Comparison of ENCODE assay signal across 7 mouse cellular contexts in the genomic region with DNA sequence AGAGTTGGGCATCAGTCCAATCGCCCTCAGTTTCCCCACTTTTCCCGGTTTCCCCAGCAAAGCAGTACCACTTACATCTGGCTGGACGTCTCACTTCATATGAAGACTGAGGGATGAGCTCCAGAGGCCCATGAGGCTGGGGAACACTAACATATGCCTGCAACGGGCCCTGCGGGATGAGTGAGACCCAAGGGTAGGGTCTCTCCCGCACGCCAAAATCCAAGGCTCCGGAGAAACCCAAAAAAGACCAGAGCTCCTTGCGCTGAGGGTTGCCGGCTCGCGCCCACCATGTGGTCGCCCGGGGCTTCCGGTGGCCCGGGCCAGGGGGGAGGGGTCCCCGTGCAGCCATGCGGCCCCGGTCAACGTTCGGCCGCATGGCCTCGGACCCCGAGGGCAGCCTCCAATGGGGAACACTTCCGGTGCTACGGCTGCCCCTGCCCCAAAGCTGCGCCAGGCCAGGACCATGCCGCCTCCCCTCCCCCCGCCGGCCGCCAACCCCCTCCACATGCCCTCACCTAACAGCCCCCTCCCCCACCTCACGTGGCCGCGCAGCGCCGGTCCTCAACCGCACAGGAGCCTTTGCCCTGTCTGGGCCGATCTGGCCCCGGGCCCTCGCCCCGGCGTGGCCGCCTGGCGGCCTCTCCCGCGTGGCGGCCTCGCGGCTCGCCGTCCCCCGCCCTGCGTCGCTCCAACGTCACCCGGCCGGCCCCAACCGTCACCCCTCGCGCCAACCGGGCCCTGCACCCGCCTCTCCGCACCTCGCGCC. TPM values are rescaled to one million over a fixed set of nuclear protein-coding genes. Genes with fewer than 3 reads are reported as not detected.
DNase-seq lines count a peak whose midpoint lies in the region; ATAC-seq and TF ChIP-seq lines count a peak whose summit lies in the region.

No protein-coding gene starts in this region.

- H3K4me3 ChIP-seq in forebrain, embryonic 13.5 days = peak overlapping the region; percentile 92
- H3K4me3 ChIP-seq in intestine, embryonic 16.5 days (ENCODE audit: low read length) = peak overlapping the region; percentile 95
- peak overlapping the region; percentile 99 for H3K4me3 ChIP-seq in liver, embryonic 14.5 days (ENCODE audit: insufficient read depth in 1 of 2, low read depth in 2 of 2, low read length in 2 of 2)

- TF ChIP-seq CTCF in liver, embryonic 14.5 days (IDR thresholded peaks at IDR 0.05; ENCODE audit: low read depth) = peak; percentile 23; the same call in 1 of the 2 replicates

- WGBS in forebrain, embryonic 13.5 days = under 1% methylated on average over 64 of the region's 65 CpGs
- under 1% methylated on average over 65 of the region's 65 CpGs for WGBS in intestine, embryonic 16.5 days
- WGBS in liver, embryonic 14.5 days (ENCODE audit: insufficient replicate concordance) = under 1% methylated on average over 57 of the region's 65 CpGs

- H3K4me1 ChIP-seq in forebrain, embryonic 13.5 days = peaks cover 32% of the 10 kb centered on the region
- H3K4me1 ChIP-seq in intestine, embryonic 16.5 days (ENCODE audit: control insufficient read depth, insufficient read depth, low read length) = peaks cover 23% of the 10 kb centered on the region
- peaks cover 49 to 51% of the 10 kb centered on the region in 2 experiments for H3K4me1 ChIP-seq in liver, embryonic 14.5 days (replicated peaks; ENCODE audit: control insufficient read depth in 2 of 2, insufficient read depth in 2 of 2, low read length in 1 of 2)

- H3K4me2 ChIP-seq in forebrain, embryonic 13.5 days = peak overlapping the region; percentile 90
- H3K4me2 ChIP-seq in intestine, embryonic 16.5 days (ENCODE audit: low read depth, low read length) = peak overlapping the region; percentile 81
- peak overlapping the region; percentile 100 for H3K4me2 ChIP-seq in liver, embryonic 14.5 days (ENCODE audit: low read depth)

- H3K27me3 ChIP-seq in forebrain, embryonic 13.5 days = no peaks in the 10 kb centered on the region
- no peaks in the 10 kb centered on the region for H3K27me3 ChIP-seq in intestine, embryonic 16.5 days (replicated peaks; ENCODE audit: control insufficient read depth, insufficient read depth, low read length)
- no peaks in the 10 kb centered on the region for H3K27me3 ChIP-seq in liver, embryonic 14.5 days (ENCODE audit: control insufficient read depth, insufficient read depth, low read length)
- no peaks in the 10 kb centered on the region for H3K27me3 ChIP-seq in splenic B cell, adult 2 months (ENCODE audit: control insufficient read depth, insufficient read depth, low read length, poor library complexity, severe bottlenecking)

- peak overlapping the region; percentile 97 for H3K9ac ChIP-seq in forebrain, embryonic 13.5 days
- peak overlapping the region; percentile 98 for H3K9ac ChIP-seq in intestine, embryonic 16.5 days (ENCODE audit: low read depth, low read length)
- H3K9ac ChIP-seq in liver, embryonic 14.5 days (replicated peaks) = peak overlapping the region; percentile 81

- no peak for TF ChIP-seq EP300 in liver, embryonic 14.5 days (IDR thresholded peaks at IDR 0.05; ENCODE audit: low read depth)

- ATAC-seq in forebrain, embryonic 13.5 days = no peak; the same call in none of the 2 replicates
- ATAC-seq in intestine, embryonic 16.5 days = peak; percentile 18
- peak; percentile 20 for ATAC-seq in liver, embryonic 14.5 days (ENCODE audit: insufficient read depth)

- H3K36me3 ChIP-seq in forebrain, embryonic 13.5 days (ENCODE audit: poor library complexity, severe bottlenecking) = peaks cover 38% of the 10 kb centered on the region
- peaks cover 12% of the 10 kb centered on the region for H3K36me3 ChIP-seq in intestine, embryonic 16.5 days (ENCODE audit: control insufficient read depth, insufficient read depth, low read length)
- peaks cover 39% of the 10 kb centered on the region for H3K36me3 ChIP-seq in liver, embryonic 14.5 days (replicated peaks; ENCODE audit: control insufficient read depth, insufficient read depth, low read depth)
- H3K36me3 ChIP-seq in splenic B cell, adult 2 months (ENCODE audit: control insufficient read depth, insufficient read depth, low read length, poor library complexity, severe bottlenecking) = peaks cover 17% of the 10 kb centered on the region

- no peaks in the 10 kb centered on the region for H3K9me3 ChIP-seq in forebrain, embryonic 13.5 days (replicated peaks)
- no peaks in the 10 kb centered on the region for H3K9me3 ChIP-seq in intestine, embryonic 16.5 days (ENCODE audit: control insufficient read depth, low read length)
- no peaks in the 10 kb centered on the region for H3K9me3 ChIP-seq in liver, embryonic 14.5 days (ENCODE audit: control insufficient read depth, low read length)

- peak overlapping the region; percentile 92 for H3K27ac ChIP-seq in forebrain, embryonic 13.5 days
- H3K27ac ChIP-seq in intestine, embryonic 16.5 days (ENCODE audit: low read length) = peak overlapping the region; percentile 95
- peak overlapping the region; percentile 95 for H3K27ac ChIP-seq in liver, embryonic 14.5 days

- DNase-seq in right cerebral cortex, postnatal 4 days = peak; percentile 64
- DNase-seq in right cerebral cortex, adult 2 months (ENCODE audit: low spot score in 2 of 2) = no peak
- peak; percentile 52 to 74 for DNase-seq in adrenal gland, postnatal 36 days
- no peak for DNase-seq in liver, embryonic 14.5 days (ENCODE audit: low read depth in 3 of 3, low spot score in 3 of 3)
- peak; percentile 62 for DNase-seq in splenic B cell, adult 2 months (ENCODE audit: low read depth, low spot score)

RNA-seq across cellular contexts. Expression of a gene that starts 1.3 kb away (rescaled TPM):
- 100 to 1,000 TPM; 619 to 640 TPM for total RNA-seq in adrenal gland, postnatal 36 days (2021)
- polyA plus RNA-seq in forebrain, embryonic 13.5 days (2015; fragmentation: Nextera tagmentation; extraction: Ambion mirVana) = 1,467 and 1,510 TPM in 2 replicates
- polyA plus RNA-seq in intestine, embryonic 16.5 days (2015; fragmentation: Nextera tagmentation; extraction: Ambion mirVana) = 1,478 and 1,683 TPM in 2 replicates
- 652 and 846 TPM in 2 replicates for polyA plus RNA-seq in liver, embryonic 14.5 days (2012; rRNA removed)
- polyA plus RNA-seq in liver, embryonic 14.5 days (2014; fragmentation: Nextera tagmentation; extraction: Ambion mirVana) = 1,316 and 1,415 TPM in 2 replicates

RNA-seq across cellular contexts. Expression of a gene that starts 6.8 kb away (rescaled TPM):
- 10 to 100 TPM; 47.1 to 47.6 TPM for total RNA-seq in adrenal gland, postnatal 36 days (2021)
- polyA plus RNA-seq in forebrain, embryonic 13.5 days (2015; fragmentation: Nextera tagmentation; extraction: Ambion mirVana) = 90.1 and 93.2 TPM in 2 replicates
- 60.0 and 63.8 TPM in 2 replicates for polyA plus RNA-seq in intestine, embryonic 16.5 days (2015; fragmentation: Nextera tagmentation; extraction: Ambion mirVana)
- polyA plus RNA-seq in liver, embryonic 14.5 days (2012; rRNA removed) = 79.5 and 93.1 TPM in 2 replicates
- 82.7 and 91.2 TPM in 2 replicates for polyA plus RNA-seq in liver, embryonic 14.5 days (2014; fragmentation: Nextera tagmentation; extraction: Ambion mirVana)

RNA-seq across cellular contexts. Expression of a gene that starts 15.1 kb away (rescaled TPM):
- 10 to 100 TPM; 11.5 to 11.8 TPM for total RNA-seq in adrenal gland, postnatal 36 days (2021)
- 4.5 and 6.0 TPM in 2 replicates for polyA plus RNA-seq in forebrain, embryonic 13.5 days (2015; fragmentation: Nextera tagmentation; extraction: Ambion mirVana)
- polyA plus RNA-seq in intestine, embryonic 16.5 days (2015; fragmentation: Nextera tagmentation; extraction: Ambion mirVana) = 1.3 and 2.1 TPM in 2 replicates
- 0.57 and 0.58 TPM in 2 replicates for polyA plus RNA-seq in liver, embryonic 14.5 days (2012; rRNA removed)
- 0.23 TPM in 1 of 2 replicates, not detected in the other for polyA plus RNA-seq in liver, embryonic 14.5 days (2014; fragmentation: Nextera tagmentation; extraction: Ambion mirVana)

RNA-seq across cellular contexts. Expression of a gene that starts 19.6 kb away (rescaled TPM):
- 10 to 100 TPM; 42.5 to 47.5 TPM for total RNA-seq in adrenal gland, postnatal 36 days (2021)
- 15.5 and 20.2 TPM in 2 replicates for polyA plus RNA-seq in forebrain, embryonic 13.5 days (2015; fragmentation: Nextera tagmentation; extraction: Ambion mirVana)
- polyA plus RNA-seq in intestine, embryonic 16.5 days (2015; fragmentation: Nextera tagmentation; extraction: Ambion mirVana) = 7.1 and 10.1 TPM in 2 replicates
- polyA plus RNA-seq in liver, embryonic 14.5 days (2012; rRNA removed) = 13.1 and 20.5 TPM in 2 replicates
- 2.5 and 3.4 TPM in 2 replicates for polyA plus RNA-seq in liver, embryonic 14.5 days (2014; fragmentation: Nextera tagmentation; extraction: Ambion mirVana)

RNA-seq across cellular contexts. Expression of a gene that starts 19.7 kb away (rescaled TPM):
- total RNA-seq in adrenal gland, postnatal 36 days (2021) = 1 to 10 TPM in 1 of 2 experiments, under 1 TPM in 1; 0.46 to 1.4 TPM
- polyA plus RNA-seq in forebrain, embryonic 13.5 days (2015; fragmentation: Nextera tagmentation; extraction: Ambion mirVana) = 19.1 and 20.3 TPM in 2 replicates
- 4.7 and 5.4 TPM in 2 replicates for polyA plus RNA-seq in intestine, embryonic 16.5 days (2015; fragmentation: Nextera tagmentation; extraction: Ambion mirVana)
- polyA plus RNA-seq in liver, embryonic 14.5 days (2012; rRNA removed) = 0.40 and 0.48 TPM in 2 replicates
- polyA plus RNA-seq in liver, embryonic 14.5 days (2014; fragmentation: Nextera tagmentation; extraction: Ambion mirVana) = 0.93 and 1.7 TPM in 2 replicates

Comparison
In these comparisons a context has a peak if more than half of its experiments do, and no peak if none do; other contexts are left out.
1. DNase-seq: peak in right cerebral cortex, postnatal 4 days (single experiment), adrenal gland, postnatal 36 days (2 of 2) and splenic B cell, adult 2 months (single experiment); none in right cerebral cortex, adult 2 months (0 of 2) and liver, embryonic 14.5 days (0 of 3).
2. Peak in every context shown above with its lines, with median percentiles within 50 percentile points of each other: H3K27ac ChIP-seq, H3K4me2 ChIP-seq, H3K4me3 ChIP-seq and H3K9ac ChIP-seq.